Mouse (Mus musculus) G1E (cell line): Measurements from ENCODE around the gene 9930021J03Rik.

ENCODE experiments used
- CTCF ChIP-seq: IDR thresholded peaks from 2 replicates; pipeline ENCODE4 v1.5.1; 2012; ENCODE audit warnings: low read depth, low read length, inconsistent platforms, mixed read lengths
- TAL1 ChIP-seq: conservative IDR thresholded peaks from 2 replicates; pipeline ENCODE4 v1.6.1; 2012; ENCODE audit warnings: low read depth, low read length, inconsistent platforms, mixed read lengths

DNA sequence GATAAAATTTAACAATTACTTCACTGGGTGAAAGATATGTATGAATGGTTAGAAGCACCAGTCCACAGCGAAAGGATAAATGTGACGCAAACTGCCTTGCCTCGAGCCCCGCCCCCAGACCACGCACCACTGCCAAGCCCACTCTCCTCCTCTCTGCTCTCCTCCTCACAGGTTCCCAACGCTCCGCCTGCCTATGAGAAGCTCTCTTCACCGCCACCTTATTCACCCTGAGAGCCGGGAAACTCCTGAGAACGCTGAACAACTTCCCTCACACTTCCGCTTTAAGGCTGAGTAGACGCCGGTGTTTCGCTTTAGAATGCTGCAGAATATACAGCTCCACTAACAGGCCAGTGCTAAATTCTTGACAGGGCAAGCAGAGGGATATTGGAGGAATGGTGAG, 97.8 kb downstream of the 9930021J03Rik start:
- TF ChIP-seq TAL1 (no peak), CTCF (no peak)
